Mouse (Mus musculus) heart, embryonic 13.5 days (tissue): ENCODE measurements around the gene Pla2g3. TPM values are rescaled to one million over a fixed set of nuclear protein-coding genes. Genes with fewer than 3 reads are reported as not detected.

Source experiments
- ATAC-seq: fragments of 200-750 bp; cut with Nextera tagmentation; 2 replicates; pipeline ENCODE4 v1.8.0; 2017; ENCODE audit warnings: moderate TSS enrichment; ENCODE audit not compliant: insufficient number of reproducible peaks, low FRiP score, low TSS enrichment; ENCODE audit errors: extremely low read depth
- H3K27ac ChIP-seq: fragments of 300-500 bp; sonication (generic); replicated peaks from 2 replicates; pipeline ENCODE4 v1.5.1; 2015; ENCODE audit warnings: moderate library complexity, mild to moderate bottlenecking, inconsistent platforms
- H3K27me3 ChIP-seq: fragments of 300-500 bp; sonication (generic); replicated peaks from 2 replicates; pipeline ENCODE4 v1.6.1; 2015; ENCODE audit warnings: mild to moderate bottlenecking, inconsistent platforms
- H3K36me3 ChIP-seq: fragments of 300-500 bp; sonication (generic); 2 replicates; pipeline ENCODE4 v1.6.1; 2015; ENCODE audit warnings: mild to moderate bottlenecking, inconsistent platforms
- H3K4me1 ChIP-seq: fragments of 300-500 bp; sonication (generic); 2 replicates; pipeline ENCODE4 v1.6.1; 2015; ENCODE audit warnings: inconsistent platforms
- H3K4me2 ChIP-seq: fragments of 300-500 bp; sonication (generic); 2 replicates; pipeline ENCODE4 v1.6.1; 2015; ENCODE audit warnings: inconsistent platforms, mild to moderate bottlenecking, moderate library complexity
- H3K4me3 ChIP-seq: fragments of 300-500 bp; sonication (generic); 2 replicates; pipeline ENCODE4 v1.5.1; 2015; ENCODE audit warnings: moderate library complexity, mild to moderate bottlenecking, inconsistent platforms
- H3K9ac ChIP-seq: fragments of 300-500 bp; sonication (generic); 2 replicates; pipeline ENCODE4 v1.6.1; 2015; ENCODE audit warnings: inconsistent platforms, mild to moderate bottlenecking, moderate library complexity
- H3K9me3 ChIP-seq: fragments of 300-500 bp; sonication (generic); 2 replicates; pipeline ENCODE4 v1.6.1; 2016; ENCODE audit warnings: inconsistent platforms
- WGBS: fragments of 180-500 bp; shearing (Covaris S2); methylation state at CpG from one replicate; pipeline ENCODE4 v1.1.7; 2015; ENCODE audit warnings: mixed read lengths; 5-methylcytosine and 5-hydroxymethylcytosine counted together
- polyA plus RNA-seq: library from polyadenylated mRNA; unstranded; fragments of >200 nt; fragmentation: Nextera tagmentation; extraction: Ambion mirVana; gene quantifications from 2 replicates; pipeline ENCODE4 v1.2.1, GENCODE M21; 2015

Pla2g3 gene
- polyA plus RNA-seq, 1 experiment from 2014 or later = 0.16 TPM

DNA sequence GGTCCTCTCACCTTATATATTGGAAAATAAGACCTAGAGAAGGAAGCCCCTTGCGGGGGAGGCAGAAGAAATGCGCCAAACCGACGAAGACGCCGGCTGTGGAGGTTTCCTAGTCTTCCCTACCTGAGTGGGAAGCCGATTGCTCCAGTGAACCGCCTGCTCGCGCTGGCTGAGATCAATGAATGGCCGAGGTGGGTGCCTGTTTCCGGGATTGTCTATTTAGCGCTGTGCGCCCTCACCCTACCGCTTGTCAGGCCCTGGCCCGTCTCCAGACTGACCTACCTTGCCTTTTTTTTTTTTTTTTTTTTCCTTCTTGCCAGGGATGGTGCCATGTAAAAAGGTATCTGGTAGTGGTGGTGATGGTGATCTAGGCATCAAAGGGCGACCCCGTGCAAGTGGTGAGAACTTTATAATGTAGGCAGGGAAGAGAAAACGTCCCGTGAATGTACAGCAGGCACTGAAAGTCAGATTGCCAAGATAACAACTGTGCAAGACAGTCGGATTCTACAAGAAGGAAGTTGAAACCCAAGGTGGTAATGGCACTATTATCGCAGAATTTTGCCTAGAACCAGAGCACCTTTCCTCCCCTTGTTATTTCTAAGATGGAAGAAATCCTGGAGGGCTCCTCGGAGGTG is 52.5 kb downstream of the Pla2g3 start, which contains the start of gene Smtn:
Gene Smtn, minus strand, starts transcription at position 162 of the 635 bp plus-strand sequence.
- peak within 1 kb of the TSS; percentile 74 for H3K4me3 ChIP-seq
- H3K36me3 ChIP-seq = peaks cover 13% of the 10 kb centered on the region
- peaks cover 45% of the 10 kb centered on the region for H3K4me1 ChIP-seq
- H3K27me3 ChIP-seq = no peaks in the 10 kb centered on the region
- H3K9me3 ChIP-seq = 0 out of 2 replicates have a peak, but pooled peaks cover 7% of the 10 kb centered on the region
- no peak for ATAC-seq
- H3K9ac ChIP-seq = peak within 1 kb of the TSS; percentile 77
- H3K27ac ChIP-seq = 0 out of 2 replicates have a peak within 1 kb of the TSS, but pooled peaks have one; percentile 15
- H3K4me2 ChIP-seq = peak within 1 kb of the TSS; percentile 85
- 85% methylated on average over 23 of the region's 23 CpGs for WGBS

DNA sequence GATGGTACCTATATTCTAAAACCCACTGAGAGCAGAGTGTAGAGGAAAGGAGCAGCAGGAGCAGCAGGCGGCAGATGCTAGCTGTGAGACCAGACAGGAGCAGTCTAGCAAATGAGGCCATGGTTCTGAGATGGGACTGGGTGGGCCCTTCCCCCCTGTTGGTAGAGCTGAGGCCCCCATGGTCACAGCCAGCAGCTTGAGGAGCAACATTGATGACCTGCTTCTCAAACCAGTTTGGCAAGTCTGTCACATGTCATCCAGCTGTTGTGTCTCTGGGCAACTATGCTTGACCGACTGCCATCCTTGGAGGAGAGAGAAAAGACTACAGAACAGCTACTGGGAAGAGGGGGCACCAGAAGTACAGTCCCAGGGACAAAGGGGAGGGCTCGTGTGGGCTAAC is 53.8 kb downstream of the Pla2g3 start:
- Histone ChIP-seq H3K36me3 (peaks cover 6% of the 10 kb centered on the region), H3K27me3 (no peaks in the 10 kb centered on the region), H3K4me2 (no peak overlapping the region), H3K4me3 (no peak overlapping the region), H3K9ac (no peak overlapping the region), H3K27ac (no peak overlapping the region), H3K9me3 (0 out of 2 replicates have a peak, but pooled peaks cover 7% of the 10 kb centered on the region), H3K4me1 (peaks cover 46% of the 10 kb centered on the region)
- no peak for ATAC-seq
- 69% methylated on average over 3 of the region's 3 CpGs for WGBS

- no peaks in the 10 kb centered on the region for H3K36me3 ChIP-seq
- H3K4me2 ChIP-seq = no peak overlapping the region
- 34% methylated on average over 5 of the region's 5 CpGs for WGBS
- no peak overlapping the region for H3K9ac ChIP-seq
- H3K4me3 ChIP-seq = no peak overlapping the region
- ATAC-seq = no peak
- no peaks in the 10 kb centered on the region for H3K27me3 ChIP-seq
- H3K27ac ChIP-seq = peak overlapping the region; percentile 8
- H3K4me1 ChIP-seq = peaks cover 39% of the 10 kb centered on the region
- 0 out of 2 replicates have a peak, but pooled peaks cover 7% of the 10 kb centered on the region for H3K9me3 ChIP-seq
These were observed 54.9 kb downstream of the Pla2g3 start for GRCm38 (mm10) chr11:3543001-3543400.

DNA sequence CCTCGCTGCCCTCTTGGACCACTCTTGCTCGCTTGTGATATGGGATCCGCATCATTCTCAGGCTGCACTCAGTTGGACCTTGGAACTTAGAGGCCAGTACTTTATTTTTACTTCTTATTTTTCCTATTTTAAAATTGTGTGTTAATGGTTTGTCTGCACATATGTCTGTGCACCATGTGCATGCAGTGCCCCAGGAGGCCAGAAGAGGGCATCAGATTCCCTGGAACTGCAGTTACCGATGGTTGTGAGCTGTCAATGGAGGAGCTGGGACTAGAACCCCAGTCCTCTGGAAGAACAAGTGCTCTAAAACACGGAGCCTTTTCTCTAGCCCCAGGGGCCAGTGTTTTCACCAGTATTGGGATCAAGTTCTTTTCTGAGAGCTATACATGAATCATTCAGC is 56.3 kb downstream of the Pla2g3 start:
- no peaks in the 10 kb centered on the region for H3K27me3 ChIP-seq
- no peak overlapping the region for H3K9ac ChIP-seq
- peaks cover 37% of the 10 kb centered on the region for H3K4me1 ChIP-seq
- no peak for ATAC-seq
- no peaks in the 10 kb centered on the region for H3K36me3 ChIP-seq
- no peak overlapping the region for H3K4me2 ChIP-seq
- 93% methylated on average over 5 of the region's 5 CpGs for WGBS
- H3K9me3 ChIP-seq = 0 out of 2 replicates have a peak, but pooled peaks cover 7% of the 10 kb centered on the region
- no peak overlapping the region for H3K27ac ChIP-seq
- no peak overlapping the region for H3K4me3 ChIP-seq

- Histone ChIP-seq H3K4me2 (no peak overlapping the region), H3K27ac (peak overlapping the region; percentile 66), H3K9me3 (0 out of 2 replicates have a peak, but pooled peaks cover 7% of the 10 kb centered on the region), H3K9ac (peak overlapping the region; percentile 52), H3K36me3 (no peaks in the 10 kb centered on the region), H3K27me3 (no peaks in the 10 kb centered on the region), H3K4me3 (no peak overlapping the region), H3K4me1 (peaks cover 34% of the 10 kb centered on the region)
- no peak for ATAC-seq
- WGBS = 20% methylated on average over 9 of the region's 9 CpGs
These were observed 57.6 kb downstream of the Pla2g3 start for GRCm38 (mm10) chr11:3545531-3546241.

DNA sequence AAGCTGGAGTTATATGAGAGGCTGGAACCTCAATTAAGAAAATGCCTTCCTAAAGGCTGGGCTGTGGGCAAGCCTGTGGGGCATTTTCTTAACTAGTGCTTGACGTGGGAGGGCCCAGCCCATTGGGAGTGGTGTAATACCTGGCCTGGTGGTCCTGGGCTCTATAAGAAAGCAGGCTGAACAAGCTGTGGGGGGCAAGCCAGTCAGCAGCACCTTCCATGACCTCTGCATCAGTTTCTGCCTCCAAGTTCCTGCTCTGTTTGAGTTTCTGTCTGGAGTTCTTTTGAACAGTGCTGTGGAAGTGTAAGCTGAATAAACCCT is 58.1 kb downstream of the Pla2g3 start:
- ATAC-seq = no peak
- Histone ChIP-seq H3K27me3 (no peaks in the 10 kb centered on the region), H3K27ac (peak overlapping the region; percentile 66), H3K4me2 (no peak overlapping the region), H3K36me3 (no peaks in the 10 kb centered on the region), H3K9me3 (0 out of 2 replicates have a peak, but pooled peaks cover 7% of the 10 kb centered on the region), H3K9ac (peak overlapping the region; percentile 52; the same call in 1 of the 2 replicates), H3K4me1 (peaks cover 34% of the 10 kb centered on the region), H3K4me3 (no peak overlapping the region)
- 33% methylated on average over 1 of the region's 1 CpGs for WGBS

DNA sequence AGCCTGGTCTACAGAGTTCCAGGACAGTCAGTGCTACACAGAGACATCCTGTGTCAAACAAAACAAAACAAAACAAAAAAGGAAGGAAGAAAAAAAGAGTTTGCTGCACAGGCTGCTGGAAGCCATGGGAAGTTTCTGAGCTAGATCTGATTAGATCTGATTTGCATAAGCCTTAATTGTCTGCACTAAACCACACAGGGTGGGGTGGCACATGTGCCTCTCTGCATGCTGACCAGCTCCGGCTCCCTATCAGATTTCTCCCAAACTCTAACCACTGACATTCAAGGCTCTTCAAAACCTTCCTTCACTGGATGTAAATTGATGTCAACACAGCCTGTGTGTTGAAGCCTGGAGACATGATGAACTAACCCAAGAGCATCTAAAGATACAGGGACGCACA is 59.0 kb downstream of the Pla2g3 start:
- Histone ChIP-seq H3K27me3 (no peaks in the 10 kb centered on the region), H3K9me3 (0 out of 2 replicates have a peak, but pooled peaks cover 7% of the 10 kb centered on the region), H3K27ac (peak overlapping the region; percentile 66; the same call in 1 of the 2 replicates), H3K36me3 (no peaks in the 10 kb centered on the region), H3K4me1 (peaks cover 34% of the 10 kb centered on the region), H3K9ac (no peak overlapping the region), H3K4me2 (no peak overlapping the region), H3K4me3 (no peak overlapping the region)
- no peak for ATAC-seq
- 76% methylated on average over 2 of the region's 2 CpGs for WGBS

DNA sequence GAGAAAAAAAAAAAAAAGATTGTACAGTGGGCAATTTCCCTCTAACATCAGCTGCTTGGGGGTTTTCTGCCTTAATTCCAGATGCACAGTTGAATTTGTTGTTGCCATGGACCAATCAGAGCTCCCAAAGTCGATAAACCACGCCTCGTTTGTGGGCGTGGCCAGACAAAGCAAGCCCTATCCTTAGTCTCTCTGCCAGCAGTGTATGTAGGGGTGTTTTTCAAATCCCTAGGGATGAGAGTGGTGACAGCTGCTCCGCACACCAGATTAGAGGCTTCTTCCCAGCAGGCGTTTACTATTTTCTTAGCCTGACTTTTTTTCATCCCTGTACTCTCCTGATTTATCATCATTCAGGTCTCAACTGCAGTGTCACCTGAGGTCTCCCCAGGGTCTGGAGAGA is 59.9 kb downstream of the Pla2g3 start:
- no peak overlapping the region for H3K4me2 ChIP-seq
- ATAC-seq = no peak
- no peaks in the 10 kb centered on the region for H3K36me3 ChIP-seq
- 0 out of 2 replicates have a peak, but pooled peaks cover 7% of the 10 kb centered on the region for H3K9me3 ChIP-seq
- 22% methylated on average over 6 of the region's 6 CpGs for WGBS
- H3K4me3 ChIP-seq = no peak overlapping the region
- no peak overlapping the region for H3K9ac ChIP-seq
- H3K27ac ChIP-seq = no peak overlapping the region
- H3K27me3 ChIP-seq = no peaks in the 10 kb centered on the region
- H3K4me1 ChIP-seq = peaks cover 33% of the 10 kb centered on the region

GRCm38 (mm10) chr11:3548564-3549295 is 60.6 kb downstream of the Pla2g3 start:
- ATAC-seq = no peak
- Histone ChIP-seq H3K9ac (no peak overlapping the region), H3K36me3 (no peaks in the 10 kb centered on the region), H3K27ac (no peak overlapping the region), H3K27me3 (no peaks in the 10 kb centered on the region), H3K4me2 (no peak overlapping the region), H3K4me3 (no peak overlapping the region), H3K9me3 (0 out of 2 replicates have a peak, but pooled peaks cover 7% of the 10 kb centered on the region), H3K4me1 (peaks cover 26% of the 10 kb centered on the region)
- 63% methylated on average over 3 of the region's 3 CpGs for WGBS
